Mouse (Mus musculus): ENCODE data around the gene Upk3a. TPM values are rescaled to one million over a fixed set of nuclear protein-coding genes. Genes with fewer than 3 reads are reported as not detected.
A peak's percentile ranks its signal among the peaks of the same experiment; 100 is the strongest.

The Upk3a gene
- polyA plus RNA-seq (2012; rRNA removed) = 0.20 and 0.22 TPM in 2 replicates

DNA sequence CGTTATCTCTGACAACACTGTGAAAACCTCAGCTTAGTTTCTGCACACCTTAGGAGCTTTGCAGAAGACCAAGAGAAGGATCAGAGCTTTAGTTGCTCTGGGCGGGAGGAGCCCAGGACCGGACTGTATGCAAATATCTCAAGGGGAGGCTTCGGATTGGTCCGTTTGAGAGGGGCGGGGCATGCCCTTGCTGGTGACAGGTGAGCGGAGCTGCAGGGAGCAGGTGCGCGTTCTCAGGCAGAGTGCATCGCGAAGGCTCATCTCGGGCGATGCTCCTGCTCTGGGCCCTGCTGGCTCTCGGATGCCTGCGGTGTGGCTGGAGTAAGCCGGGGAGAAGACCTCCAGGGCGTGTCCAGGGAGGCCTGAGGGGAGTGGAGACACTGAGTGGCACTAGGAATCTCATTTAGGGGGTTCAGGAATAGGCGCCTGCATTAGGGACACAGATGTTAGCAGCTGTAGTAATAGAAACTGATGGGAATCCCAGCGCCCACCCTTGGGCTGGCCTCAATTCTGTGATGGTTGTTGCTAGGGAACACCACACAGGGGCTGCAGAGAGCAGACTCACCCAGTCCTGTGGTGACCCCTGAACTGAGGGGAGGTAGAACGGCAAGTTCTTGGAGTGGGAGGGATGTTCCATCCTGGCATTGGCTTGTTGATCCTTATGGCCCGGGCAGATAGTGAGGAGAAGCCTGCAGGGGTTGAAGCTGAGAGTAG is at the start of gene Upk3a:
Upk3a (plus strand) TSS at position 191 of the 714 bp plus-strand sequence.
- no peak within 1 kb of the TSS for H3K4me3 ChIP-seq (replicated peaks; ENCODE audit: insufficient read depth, low read depth, low read length)
- WGBS = 20% methylated on average over 21 of the region's 21 CpGs
- H3K27ac ChIP-seq (ENCODE audit: insufficient read depth, low read length) = no peak within 1 kb of the TSS
- peaks cover 5% of the 10 kb centered on the region; the same call in 1 of the 2 replicates for H3K4me1 ChIP-seq (ENCODE audit: control insufficient read depth, insufficient read depth, low read length)
- TF ChIP-seq CTCF (IDR thresholded peaks at IDR 0.05; ENCODE audit: borderline replicate concordance, insufficient read depth, low read depth, low read length) (no peak), POLR2A (IDR thresholded peaks at IDR 0.05; ENCODE audit: borderline replicate concordance, insufficient read depth, low read length) (no peak)
- peak; percentile 43 to 53 for DNase-seq
- no peaks in the 10 kb centered on the region for H3K27me3 ChIP-seq (ENCODE audit: control insufficient read depth, insufficient read depth, low read length)

DNA sequence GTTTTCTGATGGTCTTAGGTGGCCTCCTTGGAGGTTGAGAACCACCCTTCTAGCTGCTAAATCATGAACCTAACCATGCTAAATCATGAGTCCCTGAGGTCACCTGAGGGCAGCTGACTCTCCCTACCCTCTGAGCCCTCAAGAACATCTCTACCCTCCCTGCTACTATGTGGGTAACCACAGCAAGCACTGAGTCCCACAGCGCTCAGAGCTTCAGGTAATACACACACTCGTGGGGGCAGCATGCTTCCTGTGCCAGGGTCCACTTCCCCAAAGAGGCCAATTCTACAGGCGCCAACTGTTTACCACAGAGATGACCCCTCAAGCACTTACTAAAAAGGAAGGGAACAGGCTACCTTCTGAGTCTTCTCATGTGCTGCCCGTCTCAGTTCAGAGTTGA is 48.4 kb upstream of the Upk3a start:
- peaks cover 16% of the 10 kb centered on the region for H3K4me1 ChIP-seq (ENCODE audit: control insufficient read depth, insufficient read depth, low read length)
- 88% methylated on average over 4 of the region's 4 CpGs for WGBS
- TF ChIP-seq POLR2A (IDR thresholded peaks at IDR 0.05; ENCODE audit: borderline replicate concordance, insufficient read depth, low read length) = no peak
- no peak for TF ChIP-seq CTCF (IDR thresholded peaks at IDR 0.05; ENCODE audit: borderline replicate concordance, insufficient read depth, low read depth, low read length)
- H3K27me3 ChIP-seq (ENCODE audit: control insufficient read depth, insufficient read depth, low read length) = no peaks in the 10 kb centered on the region
- no peak for DNase-seq
- H3K27ac ChIP-seq (ENCODE audit: insufficient read depth, low read length) = no peak overlapping the region
- no peak overlapping the region for H3K4me3 ChIP-seq (replicated peaks; ENCODE audit: insufficient read depth, low read depth, low read length)

DNA sequence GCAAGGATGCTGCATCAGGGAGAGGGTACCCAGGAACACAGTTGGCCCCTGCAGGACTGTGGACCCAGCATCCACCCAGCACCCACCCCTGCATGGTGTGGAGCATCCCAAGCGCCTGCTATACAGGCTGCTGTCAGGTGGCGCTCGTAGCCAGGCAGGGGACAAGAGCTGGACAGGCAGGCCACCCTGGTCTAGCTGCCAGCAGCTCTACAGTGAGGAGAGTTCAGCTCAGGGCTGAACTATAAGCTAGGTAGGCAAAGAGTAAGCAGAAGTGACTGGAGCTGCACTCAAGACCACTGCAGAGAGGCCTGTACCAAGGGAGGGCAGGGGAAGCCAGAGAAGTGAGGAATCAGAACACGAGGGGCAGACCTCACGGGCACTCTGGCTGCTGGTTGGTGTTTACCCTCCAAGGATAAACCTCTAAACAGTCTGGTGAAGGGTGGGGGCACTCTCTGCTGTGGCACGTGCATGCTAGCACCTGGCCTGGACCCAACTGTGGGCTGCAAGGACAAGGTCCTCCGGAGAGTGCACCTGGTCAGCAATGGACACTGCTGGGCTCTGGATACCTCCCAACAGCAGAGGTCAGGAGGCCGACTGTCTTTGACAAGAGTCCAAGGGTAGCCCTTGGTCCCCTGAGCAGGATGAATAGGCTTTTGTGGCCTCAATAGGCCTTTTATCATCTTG is 43.9 kb upstream of the Upk3a start:
- Histone ChIP-seq H3K4me3 (replicated peaks; ENCODE audit: insufficient read depth, low read depth, low read length) (no peak overlapping the region), H3K27me3 (ENCODE audit: control insufficient read depth, insufficient read depth, low read length) (no peaks in the 10 kb centered on the region), H3K27ac (ENCODE audit: insufficient read depth, low read length) (peak overlapping the region; percentile 38; the same call in 1 of the 2 replicates), H3K4me1 (ENCODE audit: control insufficient read depth, insufficient read depth, low read length) (peaks cover 41% of the 10 kb centered on the region)
- TF ChIP-seq CTCF (IDR thresholded peaks at IDR 0.05; ENCODE audit: borderline replicate concordance, insufficient read depth, low read depth, low read length) (no peak), POLR2A (IDR thresholded peaks at IDR 0.05; ENCODE audit: borderline replicate concordance, insufficient read depth, low read length) (no peak)
- DNase-seq = peak; percentile 56 to 65
- 24% methylated on average over 8 of the region's 8 CpGs for WGBS

DNA sequence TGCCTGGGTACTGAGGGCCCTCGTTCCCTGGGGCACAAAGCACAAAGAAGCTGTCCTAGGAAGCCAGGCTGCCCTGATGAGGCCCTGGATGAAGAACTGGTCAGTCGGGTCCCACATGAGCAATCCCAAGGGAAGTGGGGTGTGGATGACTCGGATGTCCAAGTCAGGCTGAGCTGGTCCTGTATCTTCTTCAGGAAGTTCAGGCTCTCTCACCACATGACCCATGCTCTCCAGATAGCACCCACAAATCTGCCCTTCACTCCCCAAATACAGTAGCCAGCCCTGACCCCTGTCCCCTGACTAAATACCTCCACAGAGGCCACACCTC is 43.4 kb upstream of the Upk3a start:
- no peak for DNase-seq
- TF ChIP-seq POLR2A (IDR thresholded peaks at IDR 0.05; ENCODE audit: borderline replicate concordance, insufficient read depth, low read length) (no peak), CTCF (IDR thresholded peaks at IDR 0.05; ENCODE audit: borderline replicate concordance, insufficient read depth, low read depth, low read length) (no peak)

DNA sequence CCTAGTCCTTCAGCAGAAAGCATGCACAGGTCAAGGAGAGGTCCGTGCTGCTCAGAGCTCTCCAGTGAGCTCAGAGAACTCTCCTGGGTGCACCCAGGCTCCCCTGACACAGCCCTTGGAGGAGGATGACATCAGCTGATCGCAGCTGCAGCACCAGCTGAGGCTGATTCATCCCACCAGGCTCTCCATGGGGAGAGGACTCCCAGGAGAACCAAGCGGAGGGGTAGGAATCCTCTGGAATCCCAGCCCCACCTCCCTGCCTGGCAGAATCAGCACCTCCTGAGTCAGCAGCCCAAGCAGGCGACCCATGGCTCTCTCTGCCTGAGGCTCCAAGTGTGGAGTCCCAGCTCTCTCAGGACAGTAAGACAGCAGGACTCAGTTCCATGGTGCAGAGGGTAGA is 41.2 kb upstream of the Upk3a start:
- DNase-seq = peak in 1 of 2 experiments; percentile 32
- peak overlapping the region; percentile 22; the same call in 1 of the 2 replicates for H3K27ac ChIP-seq (ENCODE audit: insufficient read depth, low read length)
- no peak for TF ChIP-seq CTCF (IDR thresholded peaks at IDR 0.05; ENCODE audit: borderline replicate concordance, insufficient read depth, low read depth, low read length)
- H3K4me3 ChIP-seq (replicated peaks; ENCODE audit: insufficient read depth, low read depth, low read length) = no peak overlapping the region
- 60% methylated on average over 4 of the region's 4 CpGs for whole genome bisulfite sequencing
- peaks cover 45% of the 10 kb centered on the region for H3K4me1 ChIP-seq (ENCODE audit: control insufficient read depth, insufficient read depth, low read length)
- H3K27me3 ChIP-seq (ENCODE audit: control insufficient read depth, insufficient read depth, low read length) = no peaks in the 10 kb centered on the region

More for the DNA sequence above, 43.4 kb upstream of the Upk3a start:
- Histone ChIP-seq H3K4me3 (replicated peaks; ENCODE audit: insufficient read depth, low read depth, low read length) (no peak overlapping the region), H3K4me1 (ENCODE audit: control insufficient read depth, insufficient read depth, low read length) (peaks cover 41% of the 10 kb centered on the region), H3K27me3 (ENCODE audit: control insufficient read depth, insufficient read depth, low read length) (no peaks in the 10 kb centered on the region), H3K27ac (ENCODE audit: insufficient read depth, low read length) (peak overlapping the region; percentile 49; the same call in 1 of the 2 replicates)
- WGBS = 30% methylated on average over 3 of the region's 3 CpGs

DNA sequence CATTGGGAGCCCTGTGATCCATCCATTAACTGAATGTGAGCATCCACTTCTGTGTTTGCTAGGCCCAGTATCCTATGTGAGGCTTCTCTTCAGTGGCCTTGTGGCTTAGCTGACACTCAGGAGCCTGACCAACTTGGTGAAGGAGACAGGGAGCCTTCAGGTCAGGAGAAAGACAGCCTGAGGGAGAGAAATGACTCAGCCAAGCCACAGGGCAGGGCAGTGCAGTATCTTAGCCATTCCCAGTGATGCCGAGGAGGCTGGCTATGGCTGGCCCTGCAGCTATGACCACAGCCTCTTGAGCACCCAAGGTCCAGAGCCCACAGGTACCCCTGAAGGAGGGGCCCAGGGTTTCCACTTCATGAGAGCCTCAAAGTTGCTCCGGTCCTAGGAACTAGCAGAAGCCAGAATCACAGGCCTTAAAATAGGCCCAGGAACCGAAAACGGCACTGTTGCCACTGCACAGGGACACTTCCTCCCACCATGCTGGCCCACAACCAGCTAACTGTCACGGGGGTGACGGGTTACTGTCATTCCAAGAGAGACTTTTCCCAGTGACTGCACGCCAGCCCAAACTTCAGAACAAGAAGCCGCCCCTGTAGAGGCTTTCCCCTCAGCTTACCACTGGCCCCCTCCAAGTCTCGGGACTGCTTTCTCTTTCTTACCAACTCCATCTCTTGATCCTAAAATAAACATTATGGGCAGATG is 35.2 kb upstream of the Upk3a start:
- no peak overlapping the region for H3K27ac ChIP-seq (ENCODE audit: insufficient read depth, low read length)
- DNase-seq = no peak
- WGBS = 25% methylated on average over 9 of the region's 9 CpGs
- H3K4me3 ChIP-seq (replicated peaks; ENCODE audit: insufficient read depth, low read depth, low read length) = no peak overlapping the region
- TF ChIP-seq POLR2A (IDR thresholded peaks at IDR 0.05; ENCODE audit: borderline replicate concordance, insufficient read depth, low read length) = no peak
- TF ChIP-seq CTCF (IDR thresholded peaks at IDR 0.05; ENCODE audit: borderline replicate concordance, insufficient read depth, low read depth, low read length) = no peak
- H3K27me3 ChIP-seq (ENCODE audit: control insufficient read depth, insufficient read depth, low read length) = no peaks in the 10 kb centered on the region
- H3K4me1 ChIP-seq (ENCODE audit: control insufficient read depth, insufficient read depth, low read length) = peaks cover 35% of the 10 kb centered on the region

DNA sequence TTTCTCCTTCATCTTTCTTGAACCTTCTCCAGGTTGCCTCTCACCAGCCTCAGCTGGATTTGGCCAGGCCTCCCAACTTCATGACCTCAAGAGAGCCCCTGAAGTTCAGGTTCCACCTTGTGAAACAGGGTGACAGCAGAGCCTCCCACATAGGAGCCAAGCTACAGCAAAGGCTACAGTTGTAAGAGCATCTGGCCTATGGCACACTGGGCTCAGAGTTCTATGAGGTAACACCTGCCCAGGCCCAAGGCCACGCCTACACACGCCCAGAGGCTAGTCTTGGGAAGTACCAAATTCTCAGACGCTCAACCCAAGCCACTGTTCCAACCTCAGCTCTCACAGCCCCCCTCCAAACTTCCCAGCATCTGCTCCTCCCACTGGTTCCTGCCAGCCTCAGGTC is 34.1 kb upstream of the Upk3a start:
- H3K27ac ChIP-seq (ENCODE audit: insufficient read depth, low read length) = no peak overlapping the region
- H3K4me3 ChIP-seq (replicated peaks; ENCODE audit: insufficient read depth, low read depth, low read length) = no peak overlapping the region
- peaks cover 32% of the 10 kb centered on the region for H3K4me1 ChIP-seq (ENCODE audit: control insufficient read depth, insufficient read depth, low read length)
- no peak for DNase-seq
- no peaks in the 10 kb centered on the region for H3K27me3 ChIP-seq (ENCODE audit: control insufficient read depth, insufficient read depth, low read length)
- TF ChIP-seq POLR2A (IDR thresholded peaks at IDR 0.05; ENCODE audit: borderline replicate concordance, insufficient read depth, low read length) (no peak), CTCF (IDR thresholded peaks at IDR 0.05; ENCODE audit: borderline replicate concordance, insufficient read depth, low read depth, low read length) (no peak)
- 78% methylated on average over 3 of the region's 3 CpGs for WGBS

Measured in cerebellum, adult 2 months (tissue).